Mouse (Mus musculus): ENCODE measurements around the gene Itgad.

The Itgad gene

DNA sequence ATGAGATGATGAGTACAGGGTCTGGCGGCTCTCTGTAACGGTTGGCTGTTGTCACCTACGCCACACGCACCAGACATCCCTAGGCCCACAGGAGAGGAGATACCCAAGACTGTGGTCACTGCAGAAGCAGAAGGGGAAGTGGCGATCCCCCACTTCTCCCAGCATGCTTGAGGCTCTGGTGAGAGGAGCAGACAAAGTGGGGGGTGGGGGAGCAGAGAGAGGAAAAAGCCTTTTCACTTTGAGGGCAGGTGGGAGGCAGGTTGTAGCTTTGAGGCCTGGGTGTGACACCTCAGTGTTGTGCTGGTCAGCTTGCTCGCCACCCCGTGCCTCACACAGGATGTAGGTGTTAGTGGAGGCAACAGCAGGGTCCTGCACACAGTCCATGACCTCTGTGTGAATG lies 25.9 kb downstream of the Itgad start:
- in situ Hi-C loops (cut with MboI, MseI): no loop called here

DNA sequence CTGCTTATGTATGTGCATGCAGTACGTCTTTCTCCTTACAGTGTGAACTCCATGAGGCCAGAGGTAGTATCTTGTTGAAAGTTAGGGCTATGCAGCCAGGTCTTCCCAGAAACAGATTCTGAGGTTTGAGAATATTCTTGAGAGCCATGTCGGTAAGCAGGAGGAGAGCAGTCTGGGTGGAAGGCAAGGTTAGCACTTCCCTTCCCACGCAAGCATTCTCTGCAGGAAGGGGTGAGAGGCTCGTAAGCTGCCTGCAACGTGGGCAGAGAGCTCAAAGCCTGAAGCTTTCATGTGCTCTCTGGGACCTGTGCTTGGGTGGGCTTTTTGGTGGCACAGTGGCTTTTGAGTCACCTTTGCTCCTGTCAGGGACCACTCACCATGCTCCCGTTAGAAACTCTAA lies 26.4 kb downstream of the Itgad start:
- in situ Hi-C loops (cut with MboI, MseI): no loop called here

GRCm38 (mm10) chr7:128181691-128182090 lies 27.5 kb downstream of the Itgad start:
- in situ Hi-C loops (cut with MboI, MseI): no loop called here

DNA sequence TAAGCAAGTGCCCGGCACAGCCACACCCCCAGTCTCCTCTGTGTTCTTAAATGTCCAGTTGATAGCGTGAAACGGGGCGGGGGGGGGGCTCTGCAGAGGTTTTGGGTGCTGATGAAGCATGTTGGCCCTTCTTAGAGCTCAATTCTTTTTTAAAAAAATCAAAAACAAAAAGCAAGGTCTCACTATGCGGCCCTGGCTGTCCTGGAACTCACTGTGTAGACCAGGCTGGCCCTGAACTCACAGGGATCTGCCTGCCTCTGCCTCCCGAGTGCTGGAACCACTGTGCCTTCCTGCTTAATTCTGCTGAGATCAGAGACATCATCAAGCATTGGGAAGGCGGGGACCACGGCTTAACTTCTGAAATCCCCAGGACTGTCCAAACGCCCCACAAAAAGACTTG lies 47.4 kb downstream of the Itgad start:
- in situ Hi-C loops (cut with MboI, MseI): loop anchor here (5.0 to 25.0 kb wide), 2 partner anchors 99 to 189 kb away; partner anchors contain the start of gene Trim72

- in situ Hi-C loops (cut with MboI, MseI): loop anchor here (5.0 to 25.0 kb wide), 2 partner anchors 101 to 191 kb away; partner anchors contain the start of gene Trim72
Measured at GRCm38 (mm10) chr7:128203071-128203470, 48.9 kb downstream of the Itgad start.

- in situ Hi-C loops (cut with MboI, MseI): loop anchor here (5.0 to 25.0 kb wide), 2 partner anchors 102 to 192 kb away; partner anchors contain the start of gene Trim72
Measured at GRCm38 (mm10) chr7:128204179-128204578, 50.0 kb downstream of the Itgad start.

- in situ Hi-C loops (cut with MboI, MseI): loop anchor here (25.0 kb wide), 1 partner anchor 193 kb away; the partner anchor contains the start of gene Trim72
Measured at GRCm38 (mm10) chr7:128205695-128206094, 51.5 kb downstream of the Itgad start.

DNA sequence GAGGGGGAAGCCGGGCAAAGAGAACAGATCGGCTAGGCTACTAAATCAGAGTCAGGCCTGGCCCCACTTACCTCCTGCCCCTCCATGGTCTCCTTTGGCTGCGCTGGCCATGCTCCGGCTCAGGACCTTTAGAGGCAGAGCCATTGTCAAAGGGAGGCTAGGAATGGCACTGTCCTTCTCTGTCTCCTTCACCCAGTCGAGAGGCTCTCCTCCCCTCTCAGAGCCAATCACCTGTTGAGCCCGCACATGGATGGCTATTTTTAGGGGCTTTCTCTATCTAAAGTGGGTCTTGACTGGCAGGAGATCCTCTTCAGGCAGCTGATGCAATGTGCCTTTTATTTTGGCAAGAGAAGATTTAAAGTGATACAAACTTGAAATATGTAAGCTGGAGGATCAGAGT lies 52.0 kb downstream of the Itgad start, which contains the start of gene Cox6a2:
Gene Cox6a2 (minus strand): TSS at position 236 of the 400 bp plus-strand sequence.
- in situ Hi-C loops (cut with MboI, MseI): loop anchor here (25.0 kb wide), 1 partner anchor 194 kb away; the partner anchor contains the start of gene Trim72

GRCm38 (mm10) chr7:128208187-128208586 lies 54.0 kb downstream of the Itgad start:
- in situ Hi-C loops (cut with MboI, MseI): loop anchor here (25.0 kb wide), 1 partner anchor 196 kb away; the partner anchor contains the start of gene Trim72

GRCm38 (mm10) chr7:128209826-128210225 lies 55.6 kb downstream of the Itgad start:
- in situ Hi-C loops (cut with MboI, MseI): loop anchor here (25.0 kb wide), 1 partner anchor 198 kb away; the partner anchor contains the start of gene Trim72

DNA sequence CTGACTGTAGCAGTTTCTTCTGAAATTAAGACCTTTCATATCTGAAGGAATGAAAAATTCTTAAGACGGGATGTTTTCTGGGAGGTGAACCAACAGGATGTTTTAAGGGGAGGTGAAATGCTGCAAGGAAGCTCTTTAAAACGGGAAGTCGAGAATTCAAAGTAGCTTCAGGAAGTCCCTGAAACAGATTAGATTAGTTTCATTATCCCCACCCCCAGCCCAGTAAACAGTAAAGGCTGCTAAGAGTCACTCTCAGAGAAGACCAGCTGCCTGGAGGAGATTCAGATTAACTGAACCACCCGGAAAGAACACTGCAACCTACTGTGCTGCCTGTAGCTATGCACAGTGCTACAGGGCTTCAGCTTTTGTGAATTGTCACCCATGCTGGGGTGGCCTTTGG lies 65.8 kb downstream of the Itgad start:
- in situ Hi-C loops (cut with MboI, MseI): loop anchor here (25.0 kb wide), 1 partner anchor 208 kb away; the partner anchor contains the start of gene Trim72

DNA sequence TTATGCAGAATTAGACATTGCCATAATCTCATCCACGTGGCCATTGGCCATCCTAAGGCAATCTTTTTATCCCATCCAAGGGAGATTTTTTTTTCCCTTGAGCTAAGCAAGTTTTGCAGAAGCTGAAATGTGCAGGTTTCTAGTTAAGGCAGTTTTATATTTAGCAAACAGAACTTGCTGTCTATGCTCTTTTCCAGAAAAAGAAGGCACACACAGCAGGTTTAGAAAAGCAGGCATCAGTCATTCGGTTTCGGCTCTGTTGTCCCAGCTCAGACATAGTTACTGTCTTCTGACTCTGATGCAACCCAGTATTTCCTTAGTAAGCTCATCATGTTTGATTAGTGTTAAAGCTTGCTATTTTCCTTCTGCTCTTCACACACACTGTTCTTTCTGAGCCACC lies 66.8 kb downstream of the Itgad start:
- in situ Hi-C loops (cut with MboI, MseI): loop anchor here (25.0 kb wide), 1 partner anchor 209 kb away; the partner anchor contains the start of gene Trim72

DNA sequence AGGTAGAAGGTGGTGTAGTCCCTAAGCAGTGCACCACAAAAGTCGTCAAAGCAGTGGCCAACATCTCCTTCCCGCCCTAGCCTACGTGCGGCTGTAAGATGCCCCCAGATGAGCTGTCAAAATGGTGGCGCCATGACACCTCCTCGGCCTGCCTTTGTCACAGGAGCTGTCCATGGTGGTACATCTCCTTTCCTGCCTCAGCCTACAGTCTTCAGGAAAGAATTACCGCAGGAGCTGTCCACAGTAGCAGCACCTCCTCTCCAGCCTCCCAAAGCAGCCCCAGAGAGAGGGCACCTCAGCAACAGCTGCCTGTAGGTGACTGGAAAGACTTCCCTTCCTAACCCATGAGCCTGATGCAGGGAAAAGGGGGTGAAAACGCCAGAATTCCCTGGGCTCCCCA lies 77.6 kb downstream of the Itgad start:
- in situ Hi-C loops (cut with MboI, MseI): no loop called here

DNA sequence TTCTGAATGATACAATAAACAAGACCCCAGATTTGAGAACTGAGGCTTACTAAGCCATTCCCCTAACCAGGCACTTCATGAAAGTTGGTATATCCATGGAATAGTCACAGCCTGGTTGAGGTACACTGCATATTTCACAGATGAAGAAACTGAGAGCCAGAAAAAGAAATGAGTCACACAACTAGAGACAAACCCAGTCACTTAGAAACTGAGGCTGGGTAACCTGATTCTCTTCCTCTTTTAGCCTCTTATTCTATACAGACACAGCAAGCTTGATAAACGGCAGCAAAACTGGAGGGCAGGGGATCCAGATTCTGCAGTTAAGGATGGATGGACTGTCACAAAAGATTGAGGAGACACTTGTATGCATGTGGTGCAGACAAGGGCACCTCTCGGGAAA lies 80.6 kb downstream of the Itgad start:
- in situ Hi-C loops (cut with MboI, MseI): no loop called here

DNA sequence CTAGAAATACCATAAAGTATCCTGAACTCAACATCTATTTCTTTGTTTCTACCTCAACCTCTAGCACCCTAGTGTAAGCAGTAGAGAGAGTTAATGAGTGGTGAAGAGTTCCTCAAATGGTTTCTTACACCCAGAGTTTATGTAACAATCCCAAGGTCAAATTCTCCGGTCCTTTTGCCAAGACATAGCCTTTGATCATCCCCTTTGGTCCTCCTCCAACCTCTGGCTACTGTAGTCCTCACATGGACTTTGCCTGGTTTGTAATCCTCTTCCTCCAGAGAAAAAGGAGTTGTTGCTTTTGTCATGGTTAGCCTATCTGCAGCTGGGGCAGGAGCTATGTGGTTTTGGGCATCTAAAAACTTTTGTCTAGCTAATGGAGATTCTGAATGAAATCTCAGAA lies 81.3 kb downstream of the Itgad start:
- in situ Hi-C loops (cut with MboI, MseI): no loop called here

- in situ Hi-C loops (cut with MboI, MseI): no loop called here
Measured at GRCm38 (mm10) chr7:128236426-128236825, 82.2 kb downstream of the Itgad start.

- in situ Hi-C loops (cut with MboI, MseI): no loop called here
Measured at GRCm38 (mm10) chr7:128236856-128237592, 82.8 kb downstream of the Itgad start, which contains the start of gene Armc5. Gene Armc5, plus strand, starts transcription at chr7:128237342.

DNA sequence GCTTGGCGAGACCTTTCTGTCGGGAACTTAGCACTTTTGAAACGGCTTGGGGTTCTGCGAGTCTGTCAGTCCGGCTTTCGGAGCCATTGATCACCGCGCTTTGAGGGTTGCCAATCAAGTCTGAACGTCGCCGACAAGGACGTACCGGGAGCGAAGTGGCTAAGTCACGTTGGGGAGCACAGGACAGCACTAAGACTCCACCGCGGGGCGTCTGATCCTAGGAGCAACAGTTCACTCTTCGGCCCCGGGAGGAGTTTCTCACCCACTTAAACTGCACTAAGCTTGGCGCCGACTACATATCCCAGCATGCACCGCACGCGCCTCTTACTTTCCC lies 83.4 kb downstream of the Itgad start:
- in situ Hi-C loops (cut with MboI, MseI): no loop called here

DNA sequence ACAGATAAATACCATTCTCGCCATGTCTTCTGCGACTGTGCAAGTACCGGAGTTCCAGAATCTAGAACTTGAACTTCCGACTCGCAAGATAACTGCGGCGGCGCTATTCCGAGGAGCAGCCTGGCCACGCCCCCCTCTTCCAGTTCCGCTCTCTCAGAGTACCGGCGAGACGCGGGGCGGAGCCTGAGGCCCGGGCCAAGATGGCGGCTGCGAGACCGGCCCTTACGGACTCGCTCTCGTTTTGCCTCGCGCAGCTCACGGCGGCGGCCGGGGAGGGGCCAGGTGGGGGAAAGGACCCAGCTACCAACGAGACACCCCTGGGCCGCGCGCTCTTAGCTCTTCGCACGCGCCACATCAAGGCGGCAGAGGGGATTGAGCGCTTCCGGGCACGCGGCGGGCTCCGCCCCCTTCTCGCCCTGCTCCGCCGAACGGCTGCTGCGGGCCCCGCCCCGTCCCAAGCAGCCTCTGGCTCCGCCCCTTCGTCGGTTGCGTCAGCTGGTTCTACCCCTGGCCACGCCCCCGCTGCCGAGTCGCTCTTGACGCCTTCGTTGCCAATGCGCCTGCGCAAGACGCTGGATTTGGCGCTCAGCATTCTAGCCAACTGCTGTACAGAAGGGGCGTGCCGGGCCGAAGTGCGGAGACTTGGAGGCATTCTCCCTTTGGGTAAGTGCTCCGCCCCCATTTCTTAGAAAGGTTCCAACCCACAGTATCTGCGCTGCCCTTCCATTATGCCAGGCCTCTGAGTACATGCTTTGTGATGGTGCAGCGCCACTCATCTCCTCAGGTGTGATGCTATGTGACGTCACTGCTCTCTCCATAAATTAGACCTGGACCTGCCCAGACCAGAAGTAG lies 84.0 kb downstream of the Itgad start, which contains the start of gene 9130023H24Rik:
Gene 9130023H24Rik (minus strand): TSS at position 105 of the 852 bp plus-strand sequence.
- in situ Hi-C loops (cut with MboI, MseI): no loop called here

GRCm38 (mm10) chr7:128238991-128239390 lies 84.8 kb downstream of the Itgad start:
- in situ Hi-C loops (cut with MboI, MseI): no loop called here

DNA sequence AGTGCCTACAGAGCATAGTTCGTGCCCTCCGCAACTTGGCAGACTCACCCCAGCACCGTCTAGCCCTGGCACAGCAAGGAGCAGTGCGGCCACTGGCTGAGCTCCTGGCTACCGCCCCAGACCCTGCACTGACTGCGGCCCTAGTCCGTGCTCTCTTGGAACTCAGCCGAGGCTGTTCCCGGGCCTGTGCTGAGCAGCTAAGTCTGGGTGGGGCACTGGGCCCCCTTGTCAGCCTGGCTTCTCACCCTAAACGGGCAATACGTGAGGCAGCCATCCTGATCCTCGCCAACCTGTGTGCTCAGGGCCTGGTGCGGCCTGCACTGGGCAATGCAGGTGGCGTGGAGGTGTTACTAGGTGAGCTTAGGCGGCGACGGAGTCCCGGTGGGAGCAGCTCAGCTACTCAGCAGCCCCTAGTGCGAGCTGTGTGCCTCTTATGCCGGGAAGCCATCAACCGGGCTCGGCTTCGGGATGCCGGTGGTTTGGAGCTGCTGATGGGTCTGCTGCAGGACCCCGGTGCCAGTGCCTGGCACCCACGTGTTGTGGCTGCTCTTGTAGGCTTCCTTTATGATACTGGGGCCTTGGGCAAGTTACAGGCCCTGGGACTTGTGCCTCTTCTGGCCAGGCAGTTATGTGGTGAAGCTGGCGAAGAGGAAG lies 86.1 kb downstream of the Itgad start:
- in situ Hi-C loops (cut with MboI, MseI): loop anchor here (10.0 kb wide), 1 partner anchor 105 kb away; no protein-coding TSS in a partner anchor
